Mouse (Mus musculus) bone marrow, adult 2 months (tissue): Measurements from ENCODE around the gene Krt4.

Experiments used
- CTCF ChIP-seq: fragments of 200-500 bp; IDR thresholded peaks from 2 replicates; pipeline ENCODE4 v1.5.1; 2011; ENCODE audit warnings: low read length, control low read depth; ENCODE audit not compliant: control insufficient read depth, insufficient read depth
- POLR2A ChIP-seq: fragments of 200-500 bp; IDR thresholded peaks from 2 replicates; pipeline ENCODE4 v1.6.1; 2011; ENCODE audit warnings: low read depth, mild to moderate bottlenecking, control low read depth, low read length, borderline replicate concordance; ENCODE audit not compliant: control insufficient read depth

DNA sequence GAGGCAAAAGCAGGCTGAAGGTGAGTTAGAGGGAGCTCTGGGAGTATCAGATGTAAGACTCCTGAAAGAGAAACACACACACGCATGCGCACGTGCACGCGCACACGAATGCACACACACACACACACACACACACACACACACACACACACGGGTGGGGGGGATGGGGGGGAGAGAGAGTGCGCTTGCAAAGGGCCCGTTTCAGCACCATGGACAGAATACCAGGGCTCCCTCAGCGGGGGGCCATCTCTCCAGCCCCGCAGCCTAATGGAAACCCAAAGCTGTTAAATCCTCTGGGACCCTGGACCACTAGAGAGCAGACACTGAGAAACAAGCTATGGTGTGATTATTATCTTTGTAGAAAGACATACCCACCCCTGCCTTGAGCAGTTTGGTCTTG, 44.8 kb downstream of the Krt4 start:
- no peak for TF ChIP-seq CTCF
- no peak for TF ChIP-seq POLR2A
